Mouse (Mus musculus): ENCODE data around the gene Eme1.

Gene Eme1

DNA sequence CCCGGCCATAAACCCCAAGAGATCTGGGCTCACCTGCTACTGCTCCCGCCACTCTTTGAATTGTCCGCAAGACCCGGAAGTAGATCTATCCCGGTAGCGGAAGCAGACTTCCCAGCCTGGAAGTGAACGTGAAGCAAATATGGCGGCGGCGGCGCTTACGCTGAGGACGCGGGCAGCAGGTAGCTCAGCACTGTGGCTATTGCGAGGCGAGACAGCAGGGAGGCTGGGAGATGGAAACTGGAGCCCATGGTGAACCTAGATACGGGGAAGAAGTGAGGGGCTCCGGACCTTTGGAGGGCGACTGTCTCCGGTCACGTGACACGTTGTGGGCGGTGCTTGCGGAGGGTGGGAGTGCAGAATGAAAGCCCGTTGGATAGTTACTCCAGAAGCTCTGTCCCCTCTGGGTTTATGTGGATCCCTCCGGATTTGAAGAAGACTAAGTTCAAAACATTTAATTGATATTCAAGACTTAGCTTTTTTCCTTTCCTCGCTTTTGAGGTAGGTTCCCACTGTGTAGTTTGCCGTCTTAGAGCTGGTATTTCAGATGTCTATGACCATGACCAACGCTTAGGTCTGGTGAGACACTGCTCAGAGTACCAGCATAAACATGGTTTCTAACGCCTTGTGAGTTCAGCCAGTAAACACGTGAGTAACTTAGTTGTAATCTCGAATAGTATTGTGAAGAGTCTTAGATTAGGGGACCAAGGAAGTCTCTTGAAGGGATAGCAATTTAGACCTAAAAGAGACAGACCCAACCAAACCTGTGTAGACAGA lies at the start of gene Eme1, which contains the start of gene Mrpl27:
Gene Eme1, minus strand, starts transcription at position 302 of the 774 bp plus-strand sequence.
Gene Mrpl27, plus strand, starts transcription at position 105 of the 774 bp plus-strand sequence.
- CTCF ChIA-PET: interaction anchor here in 2 of 4 experiments (0.6 to 1.0 kb wide), 5 partner anchors 24 to 854 kb away, joined by 3 to 14 read pairs (median 3); partner anchors contain the start of gene Lrrc59 (in 1 of the 2)
- POLR2A ChIA-PET: interaction anchor here (0.7 to 3.7 kb wide), 38 partner anchors 8 to 443 kb away, joined by 3 to 22 read pairs (median 5); partner anchors contain the start of genes Lrrc59 (in 3 of the 4), Xylt2 (in 3 of the 4), Cacna1g (in 1 of the 4) and Tob1 (in 1 of the 4)

DNA sequence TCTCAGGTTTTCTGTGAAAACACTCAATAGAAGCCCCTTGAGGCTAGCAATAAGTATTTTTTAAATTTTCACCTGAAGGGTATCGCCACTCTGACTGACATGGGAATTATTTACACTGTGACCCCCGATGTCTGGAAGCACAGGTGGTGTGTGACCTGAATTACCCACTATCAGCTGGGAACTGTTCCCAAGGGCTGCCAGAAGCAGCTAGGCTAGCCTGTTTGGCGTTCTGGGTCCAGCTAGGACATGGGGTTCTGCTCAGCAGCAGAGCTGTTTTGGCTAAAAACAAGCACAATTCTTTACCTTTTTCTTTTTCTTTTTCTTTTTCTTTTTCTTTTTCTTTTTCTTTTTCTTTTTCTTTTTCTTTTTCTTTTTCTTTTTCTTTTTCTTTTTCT lies 48.4 kb upstream of the Eme1 start:
- POLR2A ChIA-PET: interaction anchor here in 1 of 4 experiments (0.7 kb wide), 1 partner anchor 706 kb away, joined by 3 read pairs; no protein-coding TSS in a partner anchor
- CTCF ChIA-PET: interaction anchor here in 2 of 4 experiments (0.7 to 1.7 kb wide), 3 partner anchors 49 to 409 kb away, joined by 3 to 14 read pairs (median 13); partner anchors contain the start of genes Eme1 (in 1 of the 2) and Mrpl27 (in 1 of the 2)

DNA sequence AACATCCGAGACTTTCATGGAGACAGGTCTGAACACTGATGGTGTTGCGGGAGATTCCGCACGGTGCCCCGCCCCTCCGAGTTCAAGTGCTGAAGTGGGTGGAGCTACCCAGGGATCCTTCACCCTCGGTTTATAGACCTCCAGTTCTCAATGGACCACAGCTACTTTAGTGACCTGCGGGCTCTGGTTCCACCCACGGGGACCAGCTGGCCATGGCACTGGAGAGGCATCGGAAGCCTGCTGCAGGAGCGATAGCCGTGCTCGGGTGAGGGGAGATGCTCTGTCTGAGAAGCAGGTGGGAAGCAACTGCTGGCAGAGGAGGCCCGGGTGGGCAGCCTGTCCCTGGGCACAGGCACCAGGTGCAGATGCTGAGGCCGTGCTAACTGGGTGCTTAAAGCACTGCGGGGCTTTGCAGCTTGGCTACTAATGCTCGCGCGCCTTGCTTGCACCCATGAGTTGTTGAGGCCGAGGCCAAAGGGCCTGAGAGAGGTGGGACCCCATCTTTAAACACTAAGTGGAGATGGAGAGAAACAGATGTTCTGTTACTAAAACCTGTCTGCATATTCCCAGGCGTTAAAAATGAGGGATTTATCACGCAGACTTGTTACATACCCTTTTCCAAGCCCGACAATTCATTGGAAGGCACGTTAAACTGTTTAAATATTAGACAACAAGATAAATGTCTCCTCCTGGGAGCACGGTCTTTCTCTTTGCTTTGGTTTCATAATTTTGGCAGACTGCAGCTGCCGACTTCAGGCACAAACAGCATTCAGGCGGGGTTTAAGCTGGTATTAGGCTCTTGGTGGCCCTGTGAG lies 47.8 kb upstream of the Eme1 start:
- ChIA-PET CTCF (interaction anchor here (0.6 to 2.5 kb wide), 8 partner anchors 9 to 408 kb away, joined by 3 to 31 read pairs (median 5); partner anchors contain the start of genes Eme1 (in 1 of the 4) and Mrpl27 (in 1 of the 4)), POLR2A (interaction anchor here in 3 of 4 experiments (0.7 to 2.5 kb wide), 5 partner anchors 10 to 706 kb away, joined by 3 to 5 read pairs (median 4); partner anchors contain the start of genes Lrrc59 (in 1 of the 3) and Xylt2 (in 1 of the 3))

DNA sequence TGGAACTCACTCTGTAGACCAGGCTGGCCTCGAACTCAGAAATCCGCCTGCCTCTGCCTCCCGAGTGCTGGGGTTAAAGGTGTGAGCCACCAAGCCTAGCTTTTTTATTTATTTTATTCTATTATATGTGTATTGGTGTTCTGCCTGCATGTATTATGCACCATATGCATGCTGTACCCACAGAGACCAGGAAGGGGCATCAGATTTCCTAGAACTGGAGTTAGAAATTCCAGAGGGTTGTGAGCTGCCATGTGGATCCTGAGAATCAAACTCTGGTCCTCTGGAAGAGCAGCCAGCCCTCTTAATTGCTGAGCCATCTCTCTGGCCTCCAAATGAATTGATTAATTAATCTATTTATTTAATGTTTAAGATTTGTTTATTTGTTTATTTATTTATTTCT lies 45.6 kb upstream of the Eme1 start:
- POLR2A ChIA-PET: interaction anchor here in 3 of 4 experiments (0.6 to 2.5 kb wide), 6 partner anchors 8 to 913 kb away, joined by 3 to 5 read pairs (median 4); no protein-coding TSS in a partner anchor
- CTCF ChIA-PET: interaction anchor here in 2 of 4 experiments (1.0 to 2.5 kb wide), 6 partner anchors 17 to 139 kb away, joined by 3 to 31 read pairs (median 4); no protein-coding TSS in a partner anchor

DNA sequence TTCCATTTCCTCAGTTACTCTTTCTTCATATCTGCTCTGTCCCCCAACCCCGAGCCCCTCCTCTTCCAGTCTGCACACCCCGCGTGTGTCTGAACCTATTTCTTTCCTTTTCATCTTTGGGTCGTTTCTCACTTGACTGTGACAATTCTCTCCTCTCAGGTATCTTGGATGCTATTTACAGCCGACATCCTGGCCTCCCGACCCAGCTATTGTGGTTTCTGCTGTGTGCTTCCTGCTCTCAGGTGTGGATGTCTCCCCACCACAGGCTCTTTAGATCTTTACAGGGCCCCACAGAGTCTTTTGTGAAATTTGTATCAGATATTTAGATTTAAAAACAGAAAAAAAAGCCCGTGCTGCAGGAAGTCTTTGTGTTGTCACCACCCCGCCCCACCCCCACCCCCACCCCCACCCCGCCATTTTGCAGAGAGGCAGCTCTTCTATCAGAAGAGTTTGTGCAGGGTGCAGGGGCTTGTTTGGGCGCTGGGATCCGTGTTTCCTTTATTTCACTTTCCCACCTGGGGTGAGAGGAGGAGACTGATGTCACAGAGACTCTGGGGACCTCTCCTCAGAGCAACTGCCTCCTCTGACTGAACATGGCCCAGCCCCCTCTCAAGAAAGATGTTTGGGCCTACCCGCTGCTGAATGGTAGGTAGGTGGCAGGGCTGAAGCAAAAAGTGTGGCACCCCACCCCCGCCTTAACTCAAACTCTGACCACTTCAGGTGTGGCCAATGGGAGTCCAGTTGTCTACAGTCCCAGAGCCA lies 44.1 kb upstream of the Eme1 start:
- CTCF ChIA-PET: interaction anchor here (0.6 to 2.6 kb wide), 34 partner anchors 10 to 293 kb away, joined by 3 to 28 read pairs (median 5); partner anchors contain the start of genes Lrrc59 (in 2 of the 4), Ppp1r9b (in 1 of the 4) and Xylt2 (in 1 of the 4)
- POLR2A ChIA-PET: interaction anchor here (0.6 to 1.5 kb wide), 15 partner anchors 12 to 730 kb away, joined by 3 to 7 read pairs (median 3); partner anchors contain the start of genes Chad (in 1 of the 4), Eme1 (in 1 of the 4), Gm20390 (in 1 of the 4) and Lrrc59 (in 1 of the 4)

DNA sequence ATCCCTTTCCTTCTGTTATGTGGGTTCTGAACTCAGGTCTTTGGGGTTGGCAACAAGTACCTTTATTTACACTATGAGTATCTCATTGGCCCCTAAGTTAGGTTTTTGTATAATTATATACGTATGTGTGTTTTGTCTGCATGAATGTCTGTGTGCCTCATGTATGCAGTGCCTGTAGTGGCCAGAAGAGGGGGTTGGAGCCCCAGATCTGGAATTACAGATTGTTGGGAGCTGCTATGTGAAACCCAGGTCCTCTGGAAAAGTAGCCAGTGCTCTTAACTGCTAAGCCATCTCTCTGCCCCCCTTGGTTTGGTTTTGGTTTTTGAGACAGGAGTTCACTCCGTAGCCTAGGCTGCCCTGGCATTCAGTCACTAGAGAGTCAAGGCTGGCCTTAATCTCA lies 43.4 kb upstream of the Eme1 start:
- POLR2A ChIA-PET: interaction anchor here in 3 of 4 experiments (0.6 to 1.5 kb wide), 9 partner anchors 13 to 729 kb away, joined by 3 to 4 read pairs (median 3); partner anchors contain the start of genes Gm20390 (in 1 of the 3), Lrrc59 (in 1 of the 3), Nme1 (in 1 of the 3) and Tob1 (in 1 of the 3)
- CTCF ChIA-PET: interaction anchor here (0.6 to 2.6 kb wide), 33 partner anchors 9 to 294 kb away, joined by 3 to 28 read pairs (median 5); partner anchors contain the start of genes Lrrc59 (in 2 of the 4), Ppp1r9b (in 1 of the 4) and Xylt2 (in 1 of the 4)

DNA sequence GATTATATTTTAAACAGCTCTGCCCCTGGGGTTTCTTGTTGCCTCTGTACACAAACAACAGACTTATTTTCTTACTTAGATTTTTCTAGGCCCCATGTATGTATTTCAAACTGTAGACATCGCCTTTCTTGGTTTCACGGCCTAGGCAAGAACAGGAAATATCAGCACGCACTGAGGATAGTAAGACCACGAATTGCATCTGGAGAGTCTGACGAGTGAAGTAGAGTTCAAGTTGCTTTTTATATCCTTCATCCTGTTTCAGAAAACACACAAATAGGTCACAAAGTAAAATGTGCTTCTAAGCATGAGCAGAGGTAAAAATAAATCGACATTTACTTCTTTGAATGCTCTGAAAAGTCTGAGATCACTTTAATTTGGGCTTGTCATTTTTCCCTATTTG lies 41.7 kb upstream of the Eme1 start:
- POLR2A ChIA-PET: interaction anchor here in 1 of 4 experiments (0.6 kb wide), 2 partner anchors 9 to 270 kb away, joined by 3 read pairs; partner anchors contain the start of gene Gm11541
- CTCF ChIA-PET: interaction anchor here in 2 of 4 experiments (0.6 to 0.7 kb wide), 3 partner anchors 14 to 89 kb away, joined by 3 to 4 read pairs (median 3); no protein-coding TSS in a partner anchor

DNA sequence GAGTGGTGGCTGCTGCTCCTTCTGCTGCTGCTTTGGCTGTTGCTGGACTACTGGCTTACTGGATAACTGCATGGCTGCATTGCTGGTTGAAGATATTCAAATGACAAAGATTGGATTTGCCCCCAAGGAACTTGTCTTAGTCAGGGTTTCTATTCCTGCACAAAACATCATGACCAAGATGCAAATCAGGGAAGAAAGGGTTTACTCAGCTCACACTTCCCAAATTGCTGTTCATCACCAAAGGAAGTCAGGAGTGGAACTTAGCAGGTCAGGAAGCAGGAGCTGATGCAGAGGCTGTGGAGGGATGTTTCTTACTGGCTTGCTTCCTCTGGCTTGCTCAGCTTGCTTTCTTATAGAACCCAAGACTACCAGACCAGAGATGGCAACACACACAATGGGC lies 38.7 kb upstream of the Eme1 start:
- CTCF ChIA-PET: interaction anchor here (0.6 to 1.5 kb wide), 5 partner anchors 34 to 393 kb away, joined by 3 to 15 read pairs (median 5); no protein-coding TSS in a partner anchor
- POLR2A ChIA-PET: interaction anchor here in 2 of 4 experiments (0.6 to 1.4 kb wide), 5 partner anchors 12 to 258 kb away, joined by 3 to 4 read pairs (median 3); no protein-coding TSS in a partner anchor

DNA sequence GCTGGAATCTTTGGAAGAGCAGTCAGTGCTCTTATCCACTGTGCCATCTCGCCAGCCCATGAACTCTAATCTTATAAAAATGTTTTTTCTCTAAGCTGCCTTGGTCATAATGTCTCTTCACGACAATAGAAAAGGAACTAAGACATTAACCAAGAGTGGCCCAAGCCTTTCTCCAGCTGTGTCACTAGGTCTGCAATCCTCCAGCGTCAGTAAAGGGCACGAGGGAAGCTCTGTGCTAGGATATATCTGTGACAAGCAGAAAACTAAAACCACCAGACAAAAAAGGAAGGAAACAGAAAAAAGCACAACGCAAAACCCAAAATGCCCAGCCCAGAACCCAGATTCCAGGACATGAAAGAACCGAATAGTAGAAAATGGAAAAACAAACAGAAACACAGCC lies 33.4 kb upstream of the Eme1 start:
- POLR2A ChIA-PET: interaction anchor here in 2 of 4 experiments (0.7 to 1.1 kb wide), 3 partner anchors 11 to 843 kb away, joined by 3 to 7 read pairs (median 3); no protein-coding TSS in a partner anchor

DNA sequence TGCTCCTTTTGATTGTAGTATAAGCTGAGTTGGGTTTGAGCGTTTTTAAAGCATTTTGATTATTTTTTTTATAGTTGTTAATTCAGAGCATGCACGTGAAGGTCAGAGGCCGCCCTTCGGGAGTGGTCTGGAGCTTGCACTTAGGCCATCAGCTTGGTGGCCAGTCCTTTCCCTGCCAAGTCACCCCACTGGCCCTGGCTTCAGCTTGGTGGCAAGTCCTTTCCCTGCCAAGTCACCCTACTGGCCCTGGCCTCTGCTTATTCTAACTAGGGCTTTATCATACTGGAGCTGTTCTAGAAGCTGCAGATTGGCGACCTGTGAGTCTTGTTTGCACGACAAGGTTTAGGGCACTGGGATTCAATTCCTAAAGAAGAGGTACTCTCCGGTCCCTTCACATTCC lies 28.7 kb upstream of the Eme1 start:
- ChIA-PET POLR2A (interaction anchor here in 1 of 4 experiments (0.8 to 2.1 kb wide), 3 partner anchors 11 to 18 kb away, joined by 3 to 5 read pairs (median 4); no protein-coding TSS in a partner anchor), CTCF (interaction anchor here in 2 of 4 experiments (1.1 to 2.9 kb wide), 3 partner anchors 15 to 200 kb away, joined by 3 to 11 read pairs (median 4); no protein-coding TSS in a partner anchor)

More for the DNA sequence above, 33.4 kb upstream of the Eme1 start:
- CTCF ChIA-PET: interaction anchor here in 3 of 4 experiments (0.7 to 1.3 kb wide), 6 partner anchors 10 to 98 kb away, joined by 3 to 5 read pairs (median 3); partner anchors contain the start of gene Cdc34b (in 1 of the 3)

DNA sequence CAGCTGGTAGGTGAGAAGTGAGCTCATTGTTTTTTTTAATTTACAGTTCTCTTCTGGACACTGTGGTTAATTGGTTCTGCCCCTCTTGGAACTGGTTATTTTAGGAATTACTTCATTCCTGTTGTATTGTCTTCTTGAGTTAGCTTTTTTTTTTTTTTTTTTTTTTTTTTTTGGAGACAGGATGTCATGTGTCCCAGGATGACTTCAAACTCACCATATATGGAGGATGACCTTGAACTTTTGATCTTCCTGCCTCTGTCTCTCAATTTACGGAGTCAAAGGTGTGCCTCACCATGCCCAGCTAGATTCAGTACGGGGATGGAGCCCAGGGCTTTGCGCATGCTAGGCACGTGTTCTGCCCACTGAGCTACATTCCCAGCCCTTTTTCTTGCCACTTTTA lies 27.9 kb upstream of the Eme1 start:
- POLR2A ChIA-PET: interaction anchor here in 3 of 4 experiments (0.5 to 2.1 kb wide), 5 partner anchors 10 to 85 kb away, joined by 3 to 5 read pairs (median 3); no protein-coding TSS in a partner anchor
- CTCF ChIA-PET: interaction anchor here (0.5 to 2.9 kb wide), 14 partner anchors 14 to 733 kb away, joined by 3 to 11 read pairs (median 4); partner anchors contain the start of gene Lrrc59 (in 1 of the 4)

DNA sequence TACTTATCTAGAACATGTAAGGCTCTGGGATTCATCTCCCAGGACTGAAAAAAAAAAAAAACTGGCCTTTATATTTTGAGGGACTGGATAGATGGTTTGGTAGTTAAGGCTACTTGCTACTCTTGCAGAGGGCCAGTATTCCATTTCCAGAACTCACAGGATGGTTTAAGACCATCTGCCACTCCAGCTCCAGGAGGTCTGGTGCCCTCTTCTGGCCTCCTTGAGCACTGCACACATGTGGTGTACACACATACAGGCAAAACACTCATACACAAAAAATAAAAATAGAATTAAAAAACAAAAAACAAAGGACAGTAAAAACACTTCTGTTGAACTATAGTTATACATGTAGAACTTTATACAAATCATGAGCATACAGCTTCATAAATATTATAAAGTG lies 26.9 kb upstream of the Eme1 start:
- CTCF ChIA-PET: interaction anchor here in 3 of 4 experiments (0.6 to 1.8 kb wide), 6 partner anchors 17 to 562 kb away, joined by 3 to 6 read pairs (median 4); partner anchors contain the start of gene Lrrc59 (in 1 of the 3)
- POLR2A ChIA-PET: interaction anchor here in 3 of 4 experiments (0.6 to 1.2 kb wide), 4 partner anchors 12 to 311 kb away, joined by 3 to 6 read pairs (median 4); no protein-coding TSS in a partner anchor

DNA sequence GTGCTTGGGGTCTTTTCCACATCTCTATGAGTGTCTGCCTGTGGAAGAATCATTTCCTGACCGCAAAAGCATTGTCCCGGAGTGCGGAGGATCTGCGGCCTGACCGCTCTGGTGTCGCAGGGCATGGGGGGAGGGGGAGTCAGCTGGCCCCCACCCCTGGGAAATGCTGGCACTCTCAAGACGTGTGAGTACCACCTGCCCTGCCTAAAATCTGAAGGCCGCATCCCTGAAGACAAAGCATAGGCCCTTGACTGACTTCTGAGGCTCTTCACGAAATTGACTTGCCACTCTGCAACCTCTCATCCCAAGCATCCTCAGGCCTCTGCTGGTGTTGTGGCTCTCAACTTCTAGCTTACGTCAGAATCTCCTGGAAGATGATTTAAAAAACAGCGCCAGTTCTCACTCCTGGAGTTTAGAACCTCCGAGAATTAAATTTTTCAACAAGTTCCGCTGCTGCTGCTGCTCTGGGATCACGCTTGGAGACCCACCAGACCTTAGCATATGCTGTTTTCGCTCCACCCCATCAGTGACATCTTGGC lies 23.9 kb upstream of the Eme1 start:
- POLR2A ChIA-PET: interaction anchor here in 3 of 4 experiments (0.6 to 4.0 kb wide), 17 partner anchors 11 to 75 kb away, joined by 3 to 27 read pairs (median 5); partner anchors contain the start of genes Eme1 (in 3 of the 3), Mrpl27 (in 3 of the 3) and Lrrc59 (in 1 of the 3)
- CTCF ChIA-PET: interaction anchor here (0.6 to 1.5 kb wide), 7 partner anchors 20 to 265 kb away, joined by 3 to 6 read pairs (median 4); no protein-coding TSS in a partner anchor

DNA sequence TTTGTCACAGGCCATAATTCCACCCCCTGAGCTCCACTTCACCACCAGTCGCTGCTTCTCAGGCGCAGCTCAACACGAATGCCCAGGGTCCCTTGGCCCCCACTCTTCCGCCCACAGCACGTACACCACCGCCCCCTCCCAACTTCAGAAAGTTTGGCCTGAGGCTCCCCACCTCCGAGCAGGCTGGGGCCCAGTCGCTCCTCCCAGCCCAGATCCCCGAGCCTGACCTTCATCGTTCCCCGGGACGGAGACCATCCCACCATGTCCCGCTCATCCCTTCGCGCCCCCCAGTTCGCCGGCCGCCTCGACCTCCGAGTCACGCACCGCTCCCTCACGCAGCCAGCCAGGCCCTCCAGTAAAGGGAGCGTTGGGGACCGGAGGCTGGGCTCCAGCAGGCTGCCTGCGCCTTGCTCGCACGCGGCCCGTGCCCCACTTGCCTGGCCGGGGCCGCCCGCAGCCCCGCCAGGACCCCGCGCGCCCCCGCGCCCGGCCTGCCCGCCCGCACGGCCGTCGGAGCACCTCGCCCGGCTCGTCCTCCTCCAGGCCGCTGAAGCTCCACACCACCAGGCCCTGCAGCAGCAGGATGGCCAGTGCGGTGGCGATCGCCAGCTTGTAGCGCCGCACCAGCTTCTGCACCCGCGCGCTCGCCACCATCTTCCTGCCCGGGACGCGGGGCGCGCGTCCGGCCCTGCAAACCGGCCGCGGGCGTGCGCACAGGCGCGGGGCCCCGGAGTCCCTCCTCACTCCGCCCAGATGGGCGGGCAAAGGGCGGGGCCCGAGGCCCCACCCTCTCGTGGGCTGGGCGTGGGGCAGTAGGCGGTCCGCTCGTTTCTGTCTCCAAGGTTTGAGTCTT lies 23.2 kb upstream of the Eme1 start, which contains the start of gene Xylt2:
Gene Xylt2, minus strand, starts transcription at position 762 of the 853 bp plus-strand sequence.
- ChIA-PET POLR2A (interaction anchor here (0.6 to 4.0 kb wide), 26 partner anchors 10 to 630 kb away, joined by 3 to 27 read pairs (median 4); partner anchors contain the start of genes Eme1 (in 3 of the 4), Mrpl27 (in 3 of the 4), Lrrc59 (in 1 of the 4) and Ppp1r9b (in 1 of the 4)), CTCF (interaction anchor here (0.6 to 1.5 kb wide), 9 partner anchors 20 to 265 kb away, joined by 3 to 6 read pairs (median 3); partner anchors contain the start of gene Lrrc59 (in 1 of the 4))
